Mouse (Mus musculus): ENCODE results near the gene Olfr97. TPM values are rescaled to one million over a fixed set of nuclear protein-coding genes. Genes with fewer than 3 reads are reported as not detected.
"Not testable (repeated sequence)": the region's sequence is repeated elsewhere in the genome, so short reads cannot be mapped to it uniquely, and the experiment has no call there.

The Olfr97 gene
- not detected for total RNA-seq (2021)

DNA sequence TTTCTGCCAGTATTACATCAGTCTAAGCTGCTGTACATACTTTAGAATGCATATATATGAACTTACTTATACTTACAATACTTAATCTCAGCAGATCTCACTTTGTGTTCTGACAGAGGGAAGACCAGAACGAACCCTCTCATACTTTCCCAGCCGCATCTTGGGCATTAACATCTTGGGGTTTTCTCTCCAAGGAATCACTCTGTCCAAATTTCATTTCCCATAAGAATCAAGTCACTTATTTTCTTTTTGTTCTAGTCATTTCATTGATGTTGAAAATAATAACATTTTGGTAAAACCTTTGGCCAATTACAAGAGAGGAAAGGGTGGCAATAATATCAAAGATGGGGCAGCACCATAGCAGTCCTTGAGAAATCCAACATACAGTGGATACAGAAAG is at the start of gene Olfr97:
TSS of gene Olfr97 (minus strand) at position 101 of the 400 bp plus-strand sequence.
- intact Hi-C loops (cut with DNase I); DNase-seq (ENCODE audit: low spot score in 2 of 2): not testable (repeated sequence)

DNA sequence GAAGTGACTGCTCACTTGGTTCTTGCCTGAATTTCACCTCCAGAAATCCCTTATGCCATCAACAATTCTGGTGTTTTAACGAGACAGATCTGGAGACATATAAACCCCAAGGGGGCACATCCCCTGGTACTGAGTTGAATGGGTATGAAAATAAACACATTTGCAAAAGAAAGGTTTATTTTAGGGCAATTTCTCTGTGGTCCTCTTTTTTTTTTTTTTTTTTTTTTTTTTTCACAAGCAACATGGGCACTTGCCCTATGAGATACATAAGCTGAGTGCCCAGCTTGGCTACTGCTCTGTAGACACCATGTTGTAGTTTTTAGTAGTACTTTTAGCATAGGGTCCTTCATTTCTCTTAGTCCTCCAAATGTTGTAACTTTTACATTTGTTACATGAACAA is 46.2 kb upstream of the Olfr97 start, which contains the start of gene Olfr99:
TSS of gene Olfr99 (minus strand) at position 101 of the 400 bp plus-strand sequence.
- no peak for DNase-seq (ENCODE audit: low spot score in 2 of 2)
- intact Hi-C loops (cut with DNase I) = no loop called here

DNA sequence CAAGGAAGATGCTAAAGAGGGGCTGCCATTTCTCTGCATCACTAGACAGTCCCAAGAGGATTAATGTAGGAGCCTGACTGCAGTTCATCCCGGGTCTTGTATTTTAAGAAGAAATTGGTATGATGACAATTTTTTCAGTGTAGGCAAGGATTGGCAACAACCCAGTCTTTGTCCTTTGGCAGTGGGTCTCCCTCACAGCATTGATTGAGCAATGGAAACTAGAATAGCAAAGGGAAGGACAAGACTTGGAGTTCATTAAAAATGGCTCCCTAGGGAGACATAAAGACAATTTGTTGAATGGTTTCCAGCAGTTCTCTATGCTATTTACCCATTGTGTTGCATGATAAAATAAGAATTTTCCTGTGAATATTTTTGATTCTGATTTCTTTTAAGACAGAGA is 43.2 kb upstream of the Olfr97 start:
- intact Hi-C loops (cut with DNase I) = no loop called here
- DNase-seq (ENCODE audit: low spot score in 2 of 2) = no peak

DNA sequence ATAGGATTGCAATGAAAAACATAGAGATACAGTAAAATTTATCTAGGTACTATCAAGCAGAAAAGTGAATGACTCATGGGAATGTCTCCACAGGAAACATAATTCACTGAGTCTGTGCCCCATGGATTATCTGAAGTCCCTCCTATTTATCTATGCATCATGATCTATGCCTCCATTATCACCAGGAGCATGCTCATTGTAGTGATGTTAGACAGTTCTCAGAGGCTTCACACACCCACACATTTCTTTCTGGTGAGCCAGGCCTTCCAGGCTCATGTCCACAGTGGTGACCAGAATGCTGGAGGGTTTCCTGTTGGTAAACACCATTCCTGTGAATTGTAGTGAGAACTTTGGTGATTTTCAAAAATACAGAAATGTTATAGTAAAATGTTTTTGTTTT is 39.4 kb upstream of the Olfr97 start:
- no peak for DNase-seq (ENCODE audit: low spot score in 2 of 2)
- intact Hi-C loops (cut with DNase I) = no loop called here

DNA sequence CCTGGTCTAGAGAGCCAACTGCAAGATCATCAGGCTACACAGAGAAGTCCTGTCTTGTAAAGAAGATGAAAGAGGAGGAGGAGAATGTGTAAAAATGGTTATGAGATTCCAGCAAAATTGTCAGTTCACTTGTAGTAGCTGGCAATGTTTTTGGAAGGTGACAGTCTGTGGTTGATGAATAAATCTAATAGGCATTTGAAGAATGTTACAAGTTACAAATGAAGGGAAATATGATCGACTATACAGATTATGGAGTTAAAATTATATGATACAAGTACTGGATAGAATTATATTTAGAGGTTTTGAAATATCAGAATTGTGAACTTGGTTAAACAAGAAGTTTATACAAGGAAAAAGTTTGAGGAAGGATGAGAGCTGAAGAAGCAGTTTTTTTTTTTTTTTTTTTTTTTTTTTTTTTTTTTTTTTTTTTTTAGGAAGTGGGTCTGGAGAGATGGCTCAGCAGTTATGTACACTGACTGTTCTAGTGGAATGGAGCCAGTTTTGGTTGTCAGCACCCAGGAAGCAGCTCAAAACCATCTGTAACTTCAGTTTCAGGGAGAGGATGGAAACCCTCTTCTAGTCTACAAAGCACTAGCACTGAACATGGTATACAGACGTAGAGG is 38.6 kb upstream of the Olfr97 start:
- DNase-seq (ENCODE audit: low spot score in 2 of 2) = no peak
- intact Hi-C loops (cut with DNase I) = no loop called here

DNA sequence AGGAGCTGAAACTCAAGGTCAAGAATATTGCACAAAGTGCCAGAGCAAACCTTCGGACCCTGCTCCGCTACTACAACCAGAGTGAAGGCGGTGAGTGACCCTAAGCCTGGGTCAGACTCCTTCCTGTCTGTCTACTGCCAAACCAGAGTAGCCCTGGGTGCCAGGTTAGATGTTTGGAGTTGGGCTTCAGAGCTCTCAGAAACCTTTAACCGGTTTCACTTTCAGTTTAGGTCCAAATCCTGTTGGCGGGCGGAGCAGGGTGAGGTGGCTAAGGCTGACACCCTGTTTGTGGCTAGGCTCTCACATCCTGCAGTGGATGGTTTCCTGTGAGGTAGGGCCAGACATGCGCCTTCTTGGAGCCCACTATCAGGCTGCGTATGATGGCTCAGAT is 33.6 kb upstream of the Olfr97 start:
- intact Hi-C loops (cut with DNase I) = no loop called here

DNA sequence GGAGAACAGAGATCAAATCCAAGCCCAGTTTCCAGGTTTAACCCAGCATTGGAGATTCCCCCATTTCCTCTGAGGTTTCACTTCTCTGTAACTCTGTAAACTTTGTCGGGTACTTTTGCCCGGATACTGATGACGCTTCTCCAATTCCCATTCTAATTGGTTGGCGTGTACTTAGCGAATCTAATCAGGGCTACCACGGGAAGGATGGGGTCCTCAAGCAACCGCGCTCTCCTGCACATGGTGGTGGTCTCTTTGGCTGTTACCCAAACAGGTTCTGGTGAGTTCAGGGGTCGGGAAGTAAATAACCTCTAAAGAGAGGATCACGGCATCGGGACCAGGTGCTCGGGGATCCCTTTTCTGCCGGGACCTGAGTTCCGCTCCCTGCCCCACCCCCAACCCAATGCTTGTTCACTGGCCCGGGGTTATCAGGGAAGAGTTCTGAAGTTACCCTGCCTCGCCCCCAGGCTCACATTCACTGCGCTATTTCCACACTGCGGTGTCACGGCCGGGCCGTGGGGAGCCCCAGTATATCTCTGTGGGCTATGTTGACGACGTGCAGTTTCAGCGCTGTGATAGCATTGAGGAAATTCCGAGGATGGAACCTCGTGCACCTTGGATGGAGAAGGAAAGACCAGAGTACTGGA is 33.0 kb upstream of the Olfr97 start, which contains the start of gene H2-M3:
TSS of gene H2-M3 (plus strand) at position 163 of the 644 bp plus-strand sequence.
- intact Hi-C loops (cut with DNase I) = no loop called here
- DNase-seq (ENCODE audit: low spot score in 2 of 2) = peak; percentile 91 to 94

More for the DNA sequence above, 33.6 kb upstream of the Olfr97 start:
- DNase-seq (ENCODE audit: low spot score in 2 of 2) = peak; percentile 4 to 6

DNA sequence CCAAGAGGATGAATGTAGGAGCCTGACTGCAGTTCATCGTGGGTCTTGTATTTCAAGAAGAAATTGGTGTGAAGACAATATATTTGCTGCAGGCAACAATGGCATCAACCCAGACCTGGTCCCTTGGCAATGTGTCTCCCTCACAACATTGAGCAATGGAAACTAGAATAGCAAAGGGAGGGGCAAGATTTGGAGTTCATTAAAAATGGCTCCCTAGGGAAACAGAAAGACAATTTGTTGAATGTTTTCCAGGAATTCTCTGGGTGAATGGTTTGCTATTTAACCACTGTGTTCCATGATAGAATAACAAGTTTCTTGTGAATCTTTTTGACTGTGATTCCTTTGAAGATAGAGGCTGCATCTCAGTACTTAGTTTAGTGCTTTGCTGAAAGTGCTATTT is 26.5 kb upstream of the Olfr97 start, which contains the start of gene Olfr98:
TSS of gene Olfr98 (minus strand) at position 124 of the 400 bp plus-strand sequence.
- intact Hi-C loops (cut with DNase I) = no loop called here
- DNase-seq (ENCODE audit: low spot score in 2 of 2) = no peak

DNA sequence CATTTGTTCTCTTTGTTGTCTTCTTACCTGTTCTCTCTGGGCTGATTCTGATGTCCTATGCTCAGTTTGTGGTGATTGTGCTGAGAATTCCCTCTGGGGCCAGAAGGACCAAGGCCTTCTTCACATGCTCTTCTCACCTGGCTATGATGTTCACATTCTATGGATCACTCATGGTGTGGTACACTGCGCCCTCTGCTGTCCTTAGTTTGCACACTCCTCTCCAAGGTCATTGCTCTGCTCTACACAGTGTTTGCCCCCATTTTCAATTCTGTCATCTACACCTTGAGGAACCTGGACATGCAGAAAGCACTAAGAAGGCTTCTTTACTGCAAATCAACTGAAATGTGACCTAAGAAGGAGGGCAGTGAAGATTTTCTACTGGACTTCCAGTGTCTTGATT is 13.4 kb upstream of the Olfr97 start:
- intact Hi-C loops (cut with DNase I) = no loop called here

DNA sequence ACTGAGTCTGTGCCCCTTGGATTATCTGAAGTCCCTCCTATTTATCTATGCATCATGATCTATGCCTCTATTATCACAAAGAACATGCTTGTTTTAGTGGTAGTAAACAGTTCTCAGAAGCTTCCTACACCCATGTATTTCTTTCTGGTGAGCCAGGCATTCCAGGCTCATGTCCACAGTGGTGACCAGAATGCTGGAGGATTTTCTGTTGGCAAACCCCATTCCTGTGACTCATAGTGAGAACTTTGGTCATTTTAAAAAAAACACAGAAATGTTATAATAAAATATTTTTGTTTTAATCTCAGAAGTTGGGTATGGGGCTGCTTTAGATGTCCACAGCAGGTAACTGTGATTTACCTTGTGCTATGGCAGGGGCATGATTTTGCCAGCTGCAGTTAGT is 12.3 kb upstream of the Olfr97 start:
- intact Hi-C loops (cut with DNase I) = no loop called here
- no peak for DNase-seq (ENCODE audit: low spot score in 2 of 2)

More for the DNA sequence above, 13.4 kb upstream of the Olfr97 start:
- DNase-seq (ENCODE audit: low spot score in 2 of 2) = peak in 1 of 2 experiments; percentile 8

DNA sequence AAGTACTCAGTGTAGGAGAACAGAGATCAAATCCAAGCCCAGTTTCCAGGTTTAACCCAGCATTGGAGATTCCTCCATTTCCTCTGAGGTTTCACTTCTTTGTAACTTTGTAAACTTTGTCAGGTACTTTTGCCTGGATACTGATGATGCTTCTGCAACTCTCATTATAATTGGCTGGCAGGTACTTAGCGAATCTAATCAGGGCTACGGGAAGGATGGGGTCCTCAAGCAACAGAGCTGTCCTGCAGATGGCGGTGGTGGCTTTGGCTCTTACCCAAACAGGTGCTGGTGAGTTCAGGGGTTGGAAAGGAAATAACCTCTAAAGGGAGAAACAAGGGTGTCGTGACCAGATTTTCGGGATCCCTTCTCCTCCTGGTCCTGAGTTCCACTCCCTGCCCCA is 9.6 kb upstream of the Olfr97 start:
- intact Hi-C loops (cut with DNase I) = no loop called here
- peak; percentile 36 to 60 for DNase-seq (ENCODE audit: low spot score in 2 of 2)

DNA sequence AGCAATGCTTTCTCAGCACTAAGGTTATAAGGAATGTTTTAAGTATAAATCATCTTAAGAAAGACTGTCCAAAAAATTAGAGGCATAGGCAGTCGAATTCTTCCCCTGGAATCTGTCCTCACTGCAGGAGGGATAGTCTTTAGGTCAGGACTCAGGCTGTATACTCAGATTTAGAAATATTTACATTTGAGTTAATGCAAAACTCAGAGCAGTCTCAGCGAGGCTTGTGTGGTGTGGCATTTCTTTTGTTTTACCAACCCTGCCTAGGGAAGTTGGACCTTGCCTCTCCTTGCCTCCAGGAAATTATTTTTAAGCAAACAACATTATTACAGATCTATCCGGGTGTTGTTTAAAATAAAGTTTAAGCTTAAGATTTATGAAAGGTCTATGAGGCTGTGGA is 5.1 kb upstream of the Olfr97 start:
- intact Hi-C loops (cut with DNase I) = no loop called here

DNA sequence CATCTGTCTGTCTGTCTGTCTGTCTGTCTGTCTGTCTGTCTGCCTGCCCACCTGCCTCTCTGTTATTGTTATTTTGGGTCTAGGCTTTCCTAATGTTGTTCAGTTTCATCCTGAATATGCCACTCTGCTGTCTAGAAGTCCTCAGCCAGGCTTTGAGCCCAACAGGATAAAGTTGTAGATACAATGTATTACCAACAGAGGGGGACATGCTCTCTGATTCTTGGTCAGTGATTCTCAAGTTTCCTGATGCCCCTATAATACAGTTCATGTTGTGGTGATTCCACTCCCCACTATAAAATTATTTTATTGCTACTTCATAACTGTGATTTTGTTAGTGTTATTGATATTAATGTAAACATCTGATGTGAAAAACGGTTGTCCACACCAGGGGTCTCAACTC is 15.3 kb downstream of the Olfr97 start:
- intact Hi-C loops (cut with DNase I) = no loop called here
- DNase-seq (ENCODE audit: low spot score in 2 of 2) = no peak

More for the DNA sequence above, 5.1 kb upstream of the Olfr97 start:
- no peak for DNase-seq (ENCODE audit: low spot score in 2 of 2)

DNA sequence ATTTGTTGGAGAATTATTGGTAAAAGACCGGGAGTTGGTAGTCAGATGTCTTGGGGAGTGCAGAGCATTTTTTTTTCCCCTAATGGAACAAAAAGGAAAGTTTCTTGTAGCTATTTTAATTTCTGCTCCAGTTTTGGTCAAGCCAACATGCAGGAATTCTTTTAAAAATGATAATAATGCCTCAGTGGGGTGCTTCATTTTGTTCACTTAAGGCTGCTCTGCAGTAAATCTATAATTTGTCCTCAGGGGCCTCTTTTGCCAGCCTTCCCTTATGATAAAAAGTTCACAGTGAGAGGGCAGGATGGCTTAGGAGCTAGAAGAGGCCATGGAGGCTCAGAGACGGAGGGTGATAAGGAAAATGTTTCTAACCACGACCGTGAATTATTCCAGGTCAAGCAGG is 17.3 kb downstream of the Olfr97 start, which contains the start of gene Olfr96:
TSS of gene Olfr96 (plus strand) at position 301 of the 400 bp plus-strand sequence.
- intact Hi-C loops (cut with DNase I) = no loop called here
- DNase-seq (ENCODE audit: low spot score in 2 of 2) = no peak

DNA sequence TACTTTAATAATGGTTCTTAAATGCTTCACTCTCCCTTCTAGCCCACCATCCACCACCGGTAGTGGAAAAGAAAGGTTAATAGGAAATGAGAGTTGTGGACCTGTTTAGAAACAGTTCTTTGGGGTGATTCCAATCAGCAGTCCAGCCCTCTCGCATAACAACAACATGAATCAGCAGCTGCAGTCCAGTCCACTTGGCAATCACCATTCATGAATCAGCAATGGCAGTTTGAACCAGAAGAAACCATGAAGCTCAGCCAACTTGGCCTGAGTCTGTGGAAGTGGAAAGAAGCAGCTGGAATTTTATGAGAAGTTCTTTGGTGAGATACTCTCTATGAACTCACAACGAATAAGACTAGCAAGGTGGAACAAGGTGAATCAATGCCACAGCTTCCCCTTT is 18.6 kb downstream of the Olfr97 start:
- intact Hi-C loops (cut with DNase I) = no loop called here
- DNase-seq (ENCODE audit: low spot score in 2 of 2) = no peak

DNA sequence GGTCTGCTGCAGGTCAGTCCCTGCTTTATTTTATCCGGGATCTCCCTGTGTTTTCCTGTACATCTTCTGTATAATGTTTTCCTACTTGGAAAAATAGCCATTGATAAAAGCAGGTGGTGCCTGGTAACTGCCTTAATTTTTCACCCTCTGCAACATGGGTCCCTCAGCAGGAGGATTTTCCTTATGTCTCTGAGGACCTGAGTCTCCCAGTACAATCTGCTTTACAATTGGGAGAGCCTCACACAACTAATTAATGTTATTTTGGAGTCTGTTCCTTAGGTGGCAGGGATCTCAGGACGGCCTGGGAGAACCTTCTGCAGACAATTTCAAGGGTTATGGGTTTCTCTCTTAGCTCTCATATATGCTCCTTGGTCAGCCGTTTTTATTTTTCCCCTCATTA is 24.1 kb downstream of the Olfr97 start, which contains the start of gene Olfr95:
TSS of gene Olfr95 (minus strand) at position 101 of the 400 bp plus-strand sequence.
- intact Hi-C loops (cut with DNase I) = no loop called here
- DNase-seq (ENCODE audit: low spot score in 2 of 2) = no peak

DNA sequence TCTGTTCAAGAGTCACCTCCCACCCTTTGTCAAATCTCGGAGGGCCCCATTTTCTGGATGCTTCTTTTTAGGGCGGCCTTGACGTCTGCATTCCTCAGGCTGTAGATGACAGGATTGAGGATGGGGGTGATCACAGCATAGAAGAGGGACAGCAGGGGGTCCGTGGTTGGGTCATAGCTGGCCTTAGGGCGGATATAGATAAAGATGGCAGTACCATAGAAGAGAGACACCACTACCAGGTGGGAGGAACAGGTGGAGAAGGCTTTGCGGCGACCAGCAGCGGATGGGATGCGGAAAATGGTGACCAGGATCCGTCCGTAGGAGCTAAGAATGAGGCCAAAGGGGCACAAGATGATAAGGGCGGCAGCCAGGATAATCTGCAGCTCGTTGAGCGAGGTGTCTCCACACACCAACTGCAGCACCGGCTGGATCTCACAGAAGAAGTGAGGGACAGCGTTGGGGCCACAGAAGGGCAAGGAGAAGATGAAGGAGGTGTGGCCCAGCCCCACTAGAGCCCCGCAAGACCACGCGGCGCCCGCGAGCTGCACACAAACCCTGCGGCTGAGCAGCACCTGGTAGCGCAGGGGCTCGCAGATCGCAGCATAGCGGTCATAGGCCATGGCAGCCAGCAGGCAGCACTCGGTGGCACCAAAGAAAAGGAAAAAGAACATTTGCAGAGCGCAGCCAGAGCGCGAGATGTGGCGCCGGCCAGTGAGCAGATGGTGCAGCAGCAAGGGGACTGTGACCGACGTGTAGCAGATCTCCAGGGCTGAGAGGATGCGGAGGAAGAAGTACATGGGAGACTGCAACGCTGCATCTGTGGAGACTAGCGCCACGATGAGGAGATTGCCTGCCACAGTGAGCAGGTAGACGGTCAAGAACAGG is 26.0 kb downstream of the Olfr97 start:
- peak; percentile 28 to 51 for DNase-seq (ENCODE audit: low spot score in 2 of 2)
- intact Hi-C loops (cut with DNase I) = no loop called here

DNA sequence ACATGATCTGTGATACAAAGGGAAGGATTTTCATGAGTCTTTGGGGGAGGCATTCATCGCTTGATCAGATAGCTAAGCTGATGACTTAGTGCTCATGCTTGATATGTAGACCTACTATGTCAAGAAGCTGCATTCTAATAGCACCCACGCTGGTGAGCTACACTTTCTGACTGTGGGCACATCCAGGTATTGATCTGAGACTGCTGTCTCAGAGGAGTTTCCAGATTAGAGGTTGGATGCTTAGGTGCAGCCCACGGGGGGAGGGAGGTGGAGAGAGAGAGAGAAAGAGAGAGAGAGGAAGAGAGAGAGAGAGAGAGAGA is 33.3 kb downstream of the Olfr97 start:
- intact Hi-C loops (cut with DNase I) = loop anchor here (1.0 to 5.0 kb wide), 2 partner anchors 121 to 312 kb away; partner anchors contain the start of gene Trim40

DNA sequence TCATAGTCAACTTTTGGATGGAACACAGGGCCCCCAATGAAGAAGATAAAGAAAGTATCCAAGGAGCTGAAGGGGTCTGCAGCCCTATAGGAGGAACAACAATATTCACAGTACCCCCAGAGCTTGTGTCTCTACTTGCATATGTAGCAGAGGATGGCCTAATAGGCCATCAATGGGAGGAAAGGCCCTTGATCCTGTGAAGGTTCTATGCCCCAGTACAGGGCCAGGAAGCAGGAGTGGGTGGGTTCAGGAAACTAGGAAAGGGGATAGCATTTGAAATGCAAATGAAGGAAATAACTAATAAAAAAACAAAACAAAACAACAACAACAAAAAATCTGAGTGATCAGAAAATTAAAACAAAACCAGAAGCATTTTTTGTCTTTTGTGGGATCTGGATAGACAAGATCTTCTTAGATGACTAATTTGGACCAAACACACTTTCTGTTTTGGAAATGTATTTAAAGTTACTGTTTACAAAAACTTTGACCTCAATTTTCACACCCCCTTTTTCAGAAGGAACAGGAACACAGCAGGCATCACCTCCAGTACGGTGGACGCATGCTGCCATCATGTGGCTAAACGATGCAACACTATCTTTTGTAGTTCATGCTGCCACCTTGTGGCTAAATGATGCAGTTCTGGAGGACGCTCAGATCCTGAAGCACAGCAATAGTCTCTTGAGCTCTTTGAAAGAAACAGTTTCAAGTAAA is 33.8 kb downstream of the Olfr97 start:
- DNase-seq (ENCODE audit: low spot score in 2 of 2) = peak; percentile 91 to 93
- intact Hi-C loops (cut with DNase I) = loop anchor here (1.0 to 5.0 kb wide), 2 partner anchors 120 to 311 kb away; partner anchors contain the start of gene Trim40

More for the DNA sequence above, 33.3 kb downstream of the Olfr97 start:
- DNase-seq (ENCODE audit: low spot score in 2 of 2) = no peak

Data from left cerebral cortex, postnatal 25 days (tissue).